Mouse (Mus musculus): ENCODE data around the gene Nxf1.
"Not testable (repeated sequence)": the region's sequence is repeated elsewhere in the genome, so short reads cannot be mapped to it uniquely, and the experiment has no call there.

The Nxf1 gene

GRCm38 (mm10) chr19:8724392-8724791 lies 32.5 kb upstream of the Nxf1 start:
- DNase-seq (ENCODE audit: low spot score) = no peak

- DNase-seq (ENCODE audit: low spot score) = no peak
Observed at GRCm38 (mm10) chr19:8725081-8725613, 31.7 kb upstream of the Nxf1 start.

- DNase-seq (ENCODE audit: low spot score) = no peak
Observed at GRCm38 (mm10) chr19:8726609-8727390, 30.1 kb upstream of the Nxf1 start.

DNA sequence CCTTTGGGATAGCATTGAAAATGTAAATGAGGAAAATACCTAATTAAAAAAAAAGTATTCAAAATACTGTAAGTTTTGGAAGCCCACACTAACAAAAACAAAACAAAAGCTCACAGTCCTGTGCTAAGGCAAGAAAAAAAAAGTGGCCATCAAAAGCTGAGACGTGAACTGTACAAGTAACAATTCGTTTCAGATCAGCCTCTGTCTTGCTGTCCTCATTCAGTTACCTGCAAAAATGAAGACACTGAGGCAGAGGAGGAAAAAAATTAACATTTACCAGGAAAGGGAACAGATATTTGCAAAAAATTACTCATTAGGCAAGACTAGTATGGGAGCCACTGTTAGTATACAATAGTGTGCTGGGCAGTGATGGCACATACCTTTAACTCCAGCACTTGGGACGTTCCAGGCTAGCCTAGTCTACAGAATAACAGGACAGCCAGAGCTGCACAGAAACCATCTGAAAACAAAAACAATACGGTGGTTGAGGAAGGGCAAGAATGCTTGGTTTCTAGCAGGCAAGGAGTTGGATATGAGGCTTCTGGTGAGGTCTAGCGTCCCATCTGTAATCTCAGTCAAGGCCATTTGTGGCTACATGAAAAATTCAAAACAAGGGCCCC lies 29.3 kb upstream of the Nxf1 start:
- no peak for DNase-seq (ENCODE audit: low spot score)

- not testable (repeated sequence) for DNase-seq (ENCODE audit: low spot score)
Observed at GRCm38 (mm10) chr19:8728335-8729099, 28.4 kb upstream of the Nxf1 start.

DNA sequence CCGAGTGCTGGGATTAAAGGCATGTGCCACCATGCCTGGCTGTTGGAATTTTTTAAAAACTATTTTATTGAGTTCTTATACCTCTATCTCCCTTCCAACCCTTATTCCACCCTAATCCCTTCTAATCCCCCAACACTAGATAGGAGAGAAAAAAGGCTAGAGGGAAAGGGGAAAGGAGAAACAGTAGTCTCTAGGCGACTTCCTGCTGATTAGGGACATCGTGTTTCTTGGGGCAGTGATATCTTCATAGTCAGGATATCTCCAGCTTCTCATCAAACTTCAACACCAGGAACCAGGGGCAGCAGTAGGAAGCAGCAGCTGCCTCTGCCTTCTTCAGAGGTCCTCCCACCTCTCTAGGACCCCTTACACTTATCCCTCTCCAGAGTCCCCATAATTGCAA lies 22.5 kb upstream of the Nxf1 start:
- no peak for DNase-seq (ENCODE audit: low spot score)

DNA sequence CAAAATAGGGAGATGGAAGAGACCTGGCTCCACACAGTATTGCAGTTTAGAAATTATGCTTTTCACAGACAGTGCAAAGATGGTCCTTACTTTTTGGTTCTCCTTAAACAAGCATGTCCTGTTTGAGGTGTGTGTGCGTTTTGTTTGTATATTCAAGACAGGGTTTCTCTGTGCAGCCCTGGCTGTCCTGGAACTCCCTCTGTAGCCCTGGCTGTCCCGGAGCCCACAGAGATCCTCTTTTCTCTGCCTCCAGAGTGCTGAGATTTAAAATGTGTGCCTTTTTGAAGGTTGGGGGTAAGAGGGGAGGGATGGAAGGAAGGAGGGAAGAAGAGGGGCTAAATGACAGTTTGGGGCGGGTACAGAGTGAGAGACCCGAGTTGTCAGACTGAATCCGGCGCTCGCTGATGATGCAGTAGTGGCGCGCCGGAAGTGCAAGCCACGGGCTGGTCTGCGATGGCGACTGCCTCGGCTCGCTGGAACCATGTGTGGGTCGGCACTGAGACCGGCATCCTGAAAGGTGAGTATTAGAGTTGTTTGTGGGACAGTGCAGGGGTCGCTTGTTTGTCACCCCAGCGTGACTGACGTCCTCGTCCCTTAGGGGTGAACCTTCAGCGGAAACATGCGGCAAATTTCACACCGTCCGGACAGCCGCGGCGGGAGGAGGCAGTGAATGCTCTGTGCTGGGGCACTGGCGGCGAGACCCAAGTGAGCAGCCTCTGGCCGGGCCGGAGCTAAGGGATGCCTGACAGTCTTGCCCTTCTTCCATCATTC lies 21.3 kb upstream of the Nxf1 start, which contains the start of gene Wdr74:
TSS of gene Wdr74 (plus strand) at position 439 of the 771 bp plus-strand sequence.
- peak; percentile 65 for DNase-seq (ENCODE audit: low spot score)

DNA sequence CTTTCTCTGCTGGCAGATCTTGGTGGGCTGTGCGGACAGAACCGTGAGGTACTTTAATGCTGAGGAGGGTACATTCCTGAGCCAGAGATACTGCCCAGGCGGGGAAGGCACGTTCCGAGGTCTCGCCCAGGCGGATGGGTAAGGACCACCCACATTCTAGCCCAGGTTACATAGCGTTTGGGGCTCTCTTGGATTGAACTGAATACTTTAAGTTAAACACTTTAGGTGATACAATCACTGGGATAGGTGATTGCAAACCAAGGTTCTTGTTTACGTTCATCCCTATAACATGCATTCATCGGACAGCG lies 20.8 kb upstream of the Nxf1 start:
- DNase-seq (ENCODE audit: low spot score) = no peak

DNA sequence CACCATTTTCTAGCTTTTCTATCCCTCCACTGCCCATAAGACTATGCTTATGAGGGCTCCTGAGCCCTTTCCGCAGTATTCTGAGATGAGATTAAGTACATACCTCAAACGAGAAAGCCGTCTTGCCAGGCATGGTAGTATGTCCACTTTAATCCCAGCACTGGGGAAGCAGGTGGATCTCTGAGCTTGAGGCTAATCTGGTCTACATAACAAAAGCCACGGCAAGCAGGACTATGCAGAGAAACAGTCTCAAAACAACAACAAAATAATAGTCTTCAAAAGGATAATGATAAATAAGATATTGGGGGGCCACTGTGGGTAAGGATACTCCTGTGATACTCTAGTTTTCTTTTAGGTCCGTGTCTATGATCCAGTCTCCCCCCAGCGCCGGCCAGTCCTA lies 18.0 kb upstream of the Nxf1 start:
- DNase-seq (ENCODE audit: low spot score) = no peak

DNA sequence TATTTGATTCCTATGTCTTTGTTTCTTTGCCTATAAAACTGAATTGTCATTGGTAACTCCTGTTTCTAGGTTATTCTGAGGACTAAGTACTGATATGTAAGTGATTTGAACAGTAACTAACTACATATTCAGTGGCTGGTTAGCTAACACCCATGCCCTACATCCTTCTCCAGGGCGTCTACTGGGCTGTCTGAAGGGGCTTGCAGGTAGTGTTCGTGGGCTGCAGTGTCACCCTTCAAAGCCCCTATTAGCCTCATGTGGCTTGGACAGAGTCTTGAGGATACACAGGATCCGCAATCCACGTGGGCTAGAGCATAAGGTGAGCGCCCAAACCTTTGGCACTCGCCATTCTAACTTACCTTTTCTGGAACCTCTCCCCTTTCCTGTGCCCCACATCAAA lies 17.2 kb upstream of the Nxf1 start:
- DNase-seq (ENCODE audit: low spot score) = no peak

GRCm38 (mm10) chr19:8740603-8741002 lies 16.3 kb upstream of the Nxf1 start, which contains the start of gene 1700092M07Rik:
Gene 1700092M07Rik, plus strand, starts transcription at chr19:8740718.
- no peak for DNase-seq (ENCODE audit: low spot score)

- peak; percentile 77 for DNase-seq (ENCODE audit: low spot score)
Observed at GRCm38 (mm10) chr19:8741243-8741869, 15.5 kb upstream of the Nxf1 start, which contains the start of gene Stx5a. Gene Stx5a, plus strand, starts transcription at chr19:8741413.

- DNase-seq (ENCODE audit: low spot score) = no peak
Observed at GRCm38 (mm10) chr19:8742176-8742575, 14.7 kb upstream of the Nxf1 start.

DNA sequence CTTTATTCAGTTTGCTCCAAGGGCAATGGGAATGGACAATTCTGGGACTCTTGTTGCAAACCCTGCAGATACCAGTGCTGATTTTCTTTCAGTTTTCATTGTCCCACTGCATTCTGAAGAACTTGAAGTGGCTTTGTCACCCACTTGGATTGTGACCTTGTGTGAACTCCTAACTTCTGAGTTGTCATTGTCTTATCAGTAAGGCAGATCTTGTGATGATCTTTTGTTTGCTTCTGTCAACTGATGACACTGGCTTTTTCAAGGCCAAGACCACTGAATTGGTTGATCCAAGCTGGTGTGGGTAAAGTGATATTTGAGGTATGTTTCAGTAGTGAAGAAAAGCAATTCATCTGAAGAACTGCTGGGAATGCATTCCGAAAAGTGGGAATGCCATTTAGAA lies 11.5 kb upstream of the Nxf1 start:
- no peak for DNase-seq (ENCODE audit: low spot score)

- DNase-seq (ENCODE audit: low spot score) = no peak
Observed at GRCm38 (mm10) chr19:8747368-8747767, 9.5 kb upstream of the Nxf1 start.

DNA sequence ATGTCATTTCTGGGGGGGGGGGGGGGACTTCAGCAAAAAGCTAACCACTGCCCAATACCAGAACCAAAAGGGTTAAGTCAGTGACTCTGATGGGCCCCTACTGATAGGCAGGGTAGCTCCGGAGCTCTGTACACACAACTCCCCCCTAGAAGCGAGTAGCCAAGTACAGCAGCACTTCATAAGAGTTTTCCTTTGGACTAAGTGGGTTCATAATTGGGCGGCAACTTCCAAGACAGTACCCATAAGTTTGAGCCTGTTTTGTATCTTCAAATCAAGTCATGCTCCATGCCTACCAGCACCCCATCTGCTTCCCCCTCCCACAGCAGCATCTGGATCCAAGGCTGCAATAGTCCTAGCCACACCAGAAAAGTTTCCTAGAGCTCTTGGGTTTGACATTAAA lies 1.2 kb upstream of the Nxf1 start:
- DNase-seq (ENCODE audit: low spot score) = no peak

- DNase-seq (ENCODE audit: low spot score) = no peak
Observed at GRCm38 (mm10) chr19:8757471-8757998, 662 bp downstream of the Nxf1 start.

DNA sequence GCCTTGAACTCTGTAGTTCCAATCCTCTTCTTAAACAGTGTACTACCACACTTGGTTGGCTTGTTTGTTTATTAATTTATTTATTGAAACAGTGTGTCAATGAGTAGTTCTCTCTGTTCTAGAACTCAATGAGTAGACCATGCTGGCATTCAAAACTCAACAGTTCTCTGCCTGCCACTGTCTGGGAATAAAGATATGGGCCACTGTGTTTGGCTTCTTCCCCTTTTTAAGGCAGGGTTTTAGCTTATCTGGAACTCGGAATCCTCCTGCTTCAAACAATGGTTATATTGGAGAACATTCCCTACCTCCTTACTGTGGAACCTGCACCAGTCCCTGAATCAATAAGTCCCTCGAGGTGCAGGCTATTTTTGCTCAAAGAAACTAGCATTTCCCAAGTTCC lies 2.0 kb downstream of the Nxf1 start:
- no peak for DNase-seq (ENCODE audit: low spot score)

DNA sequence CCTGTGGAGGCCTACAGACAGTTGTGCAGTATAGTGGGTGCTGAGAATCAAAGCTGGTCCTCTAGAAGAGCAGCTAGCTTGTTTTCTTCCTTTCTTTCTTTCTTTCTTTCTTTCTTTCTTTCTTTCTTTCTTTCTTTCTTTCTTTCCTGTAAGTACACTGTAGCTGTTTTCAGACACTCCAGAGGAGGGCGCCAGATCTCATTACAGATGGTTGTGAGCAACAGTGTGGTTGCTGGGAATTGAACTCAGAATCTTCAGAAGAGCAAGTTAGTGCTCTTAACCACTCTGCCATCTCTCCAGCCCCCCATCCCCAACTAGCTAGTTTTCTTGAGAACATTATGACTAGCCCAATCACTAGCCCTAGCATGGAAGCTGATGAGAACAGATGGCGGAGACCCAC lies 3.9 kb downstream of the Nxf1 start:
- DNase-seq (ENCODE audit: low spot score) = no peak

DNA sequence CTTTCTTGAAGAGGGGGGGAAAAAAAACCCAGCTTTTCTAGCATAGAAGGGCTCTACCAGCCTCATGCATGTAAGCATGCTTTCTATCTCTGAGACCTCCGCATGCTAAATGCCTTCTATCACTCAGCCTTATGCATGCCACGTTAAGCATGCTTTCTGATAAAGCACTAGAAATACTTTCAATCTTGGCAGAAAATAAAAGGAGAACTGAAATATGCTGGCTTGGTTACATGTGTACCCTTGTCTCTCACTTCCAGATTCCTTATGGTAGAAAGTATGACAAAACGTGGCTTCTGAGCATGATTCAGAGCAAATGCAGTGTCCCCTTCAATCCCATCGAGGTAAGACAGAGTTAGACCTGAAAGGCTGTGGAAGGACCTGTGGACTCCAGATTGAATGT lies 6.4 kb downstream of the Nxf1 start:
- DNase-seq (ENCODE audit: low spot score) = no peak

- no peak for DNase-seq (ENCODE audit: low spot score)
Observed at GRCm38 (mm10) chr19:8765562-8765961, 8.7 kb downstream of the Nxf1 start.

Data from urinary bladder, postnatal 10 days (tissue).